Mouse (Mus musculus) urinary bladder, postnatal 4 days (tissue): ENCODE results near the gene Rnd1.

ENCODE experiments used
- DNase-seq, 2 experiments: peaks; one replicate each; pipeline ENCODE4 v3.0.0; 2021 to 2022; ENCODE audit warnings: low spot score in 2 of 2

The Rnd1 gene

GRCm38 (mm10) chr15:98676940-98677728 is at the start of gene Rnd1:
Rnd1 (minus strand) TSS chr15:98677461.
- DNase-seq: peak; percentile 65 to 71

GRCm38 (mm10) chr15:98726746-98727145 is 49.5 kb upstream of the Rnd1 start:
- no peak for DNase-seq

GRCm38 (mm10) chr15:98726079-98726478 is 48.8 kb upstream of the Rnd1 start:
- DNase-seq: no peak

GRCm38 (mm10) chr15:98724441-98724840 is 47.2 kb upstream of the Rnd1 start:
- DNase-seq: no peak

- no peak for DNase-seq
These were observed 45.6 kb upstream of the Rnd1 start for GRCm38 (mm10) chr15:98722854-98723253.

- DNase-seq: no peak
These were observed 44.9 kb upstream of the Rnd1 start for GRCm38 (mm10) chr15:98722191-98722590.

GRCm38 (mm10) chr15:98717301-98717700 is 40.0 kb upstream of the Rnd1 start:
- DNase-seq: no peak

- no peak for DNase-seq
These were observed 37.0 kb upstream of the Rnd1 start for GRCm38 (mm10) chr15:98714230-98714652.

GRCm38 (mm10) chr15:98710442-98710841 is 33.2 kb upstream of the Rnd1 start:
- DNase-seq: peak in 1 of 2 experiments; percentile 78

- DNase-seq: peak; percentile 75 to 84
These were observed 30.6 kb upstream of the Rnd1 start, which contains the start of gene Ccdc65 for GRCm38 (mm10) chr15:98707766-98708372. Ccdc65 (plus strand) TSS chr15:98708207.

- no peak for DNase-seq
These were observed 27.1 kb upstream of the Rnd1 start for GRCm38 (mm10) chr15:98704312-98704711.

GRCm38 (mm10) chr15:98699190-98700105 is 22.2 kb upstream of the Rnd1 start:
- DNase-seq: peak; percentile 74 to 90

GRCm38 (mm10) chr15:98696216-98696615 is 19.0 kb upstream of the Rnd1 start:
- no peak for DNase-seq

- no peak for DNase-seq
These were observed 18.5 kb upstream of the Rnd1 start for GRCm38 (mm10) chr15:98695726-98696125.

GRCm38 (mm10) chr15:98692171-98692715 is 15.0 kb upstream of the Rnd1 start:
- DNase-seq: no peak

GRCm38 (mm10) chr15:98691486-98692147 is 14.4 kb upstream of the Rnd1 start:
- no peak for DNase-seq

- no peak for DNase-seq
These were observed 12.4 kb upstream of the Rnd1 start for GRCm38 (mm10) chr15:98689682-98690081.

- no peak for DNase-seq
These were observed 8.7 kb upstream of the Rnd1 start for GRCm38 (mm10) chr15:98685926-98686325.

GRCm38 (mm10) chr15:98683746-98684145 is 6.5 kb upstream of the Rnd1 start:
- DNase-seq: no peak

- no peak for DNase-seq
These were observed 5.9 kb upstream of the Rnd1 start for GRCm38 (mm10) chr15:98683177-98683576.

- DNase-seq: no peak
These were observed 4.4 kb upstream of the Rnd1 start for GRCm38 (mm10) chr15:98681633-98682032.
